15 mouse cellular contexts compared by ENCODE assay signal in the genomic region with DNA sequence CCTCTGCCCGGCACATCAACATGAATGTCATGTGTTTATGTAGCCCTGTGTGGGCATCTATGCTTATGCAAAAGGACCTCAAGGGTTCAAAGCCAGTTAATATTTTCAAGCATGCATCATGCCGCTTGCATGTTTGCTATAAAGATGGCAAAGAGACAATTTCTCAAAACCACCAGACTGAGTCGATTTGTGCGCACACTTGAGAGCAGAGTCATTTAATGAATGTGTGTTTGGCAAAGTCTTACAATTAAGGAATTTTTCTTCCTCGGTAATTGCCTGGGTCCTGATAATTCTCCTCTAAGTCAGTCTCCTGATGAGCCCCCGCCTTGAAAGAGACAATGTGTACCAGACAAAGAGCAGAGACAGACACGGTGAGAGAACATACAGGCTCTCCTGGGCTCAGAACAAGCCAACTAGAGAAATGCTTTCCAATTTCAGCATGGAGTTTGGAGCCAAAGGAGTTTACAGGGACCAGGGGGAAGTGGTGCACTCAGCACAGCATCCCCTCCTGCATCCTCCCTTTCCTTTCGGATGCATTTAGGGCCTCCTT.
DNase-seq lines count a peak whose midpoint lies in the region; ATAC-seq and TF ChIP-seq lines count a peak whose summit lies in the region.
"Had no signal": no experiment of that assay in that cellular context is flagged by ENCODE, and none has a peak within 500 bp of the region (broad histone marks: within the 10 kb centered on the region; RNA-seq: fewer than 3 reads in every experiment).

No protein-coding gene starts in this region.

- H3K27ac ChIP-seq in heart, embryonic 15.5 days, result 0 out of 2 replicates have a peak overlapping the region, but pooled peaks have one; percentile 60
- H3K27ac ChIP-seq in lung, embryonic 15.5 days, result peak overlapping the region; percentile 60
- H3K27ac ChIP-seq in forebrain, postnatal 0 days (ENCODE audit: low read depth, low read length), result no peak overlapping the region
- H3K27ac ChIP-seq: neural tube, embryonic 13.5 days had no signal

- WGBS in heart, embryonic 15.5 days, result 62% methylated on average over 8 of the region's 8 CpGs
- 41% methylated on average over 8 of the region's 8 CpGs for WGBS in lung, embryonic 15.5 days
- 49% methylated on average over 8 of the region's 8 CpGs for WGBS in forebrain, postnatal 0 days

- DNase-seq in heart, postnatal 14 days, result no peak
- DNase-seq in lung, adult 18-20 months, result no peak
- DNase-seq in forebrain, postnatal 0 days, result peak; percentile 22
- peak; percentile 46 for DNase-seq in testis, postnatal 14 days (ENCODE audit: low spot score)
- DNase-seq in urinary bladder, postnatal 14 days (ENCODE audit: low spot score), result no peak
- DNase-seq: adrenal gland, adult 8-10 months; cerebellum, adult 2 months; gastrocnemius, postnatal 25 days; kidney, postnatal 25 days; thymus, postnatal 4 days had no signal

- no peaks in the 10 kb centered on the region for H3K36me3 ChIP-seq in heart, embryonic 15.5 days
- no peaks in the 10 kb centered on the region for H3K36me3 ChIP-seq in lung, embryonic 15.5 days
- no peaks in the 10 kb centered on the region for H3K36me3 ChIP-seq in forebrain, postnatal 0 days (ENCODE audit: insufficient read depth)
- H3K36me3 ChIP-seq: limb, embryonic 15.5 days; neural tube, embryonic 13.5 days had no signal

- no peak for TF ChIP-seq CTCF in forebrain, postnatal 0 days (IDR thresholded peaks at IDR 0.05; ENCODE audit: low read depth)

- no peaks in the 10 kb centered on the region for H3K27me3 ChIP-seq in heart, embryonic 15.5 days
- no peaks in the 10 kb centered on the region for H3K27me3 ChIP-seq in lung, embryonic 15.5 days
- H3K27me3 ChIP-seq in forebrain, postnatal 0 days (ENCODE audit: insufficient read depth, low read length), result no peaks in the 10 kb centered on the region
- H3K27me3 ChIP-seq: limb, embryonic 15.5 days; neural tube, embryonic 13.5 days had no signal

- no peaks in the 10 kb centered on the region for H3K9me3 ChIP-seq in heart, embryonic 15.5 days (replicated peaks)
- H3K9me3 ChIP-seq in lung, embryonic 15.5 days, result no peaks in the 10 kb centered on the region
- H3K9me3 ChIP-seq in forebrain, postnatal 0 days (ENCODE audit: low read length), result no peaks in the 10 kb centered on the region
- H3K9me3 ChIP-seq: G1E; limb, embryonic 15.5 days; neural tube, embryonic 13.5 days had no signal

- peaks cover 15% of the 10 kb centered on the region for H3K4me1 ChIP-seq in heart, embryonic 15.5 days (replicated peaks)
- peaks cover 31% of the 10 kb centered on the region for H3K4me1 ChIP-seq in lung, embryonic 15.5 days
- H3K4me1 ChIP-seq in forebrain, postnatal 0 days (ENCODE audit: insufficient read depth), result no peaks in the 10 kb centered on the region

- H3K4me3 ChIP-seq in heart, embryonic 15.5 days, result no peak overlapping the region
- H3K4me3 ChIP-seq in lung, embryonic 15.5 days, result no peak overlapping the region
- no peak overlapping the region for H3K4me3 ChIP-seq in forebrain, postnatal 0 days (ENCODE audit: low read depth, low read length)
- H3K4me3 ChIP-seq: limb, embryonic 15.5 days; neural tube, embryonic 13.5 days had no signal

- no peak overlapping the region for H3K4me2 ChIP-seq in heart, embryonic 15.5 days
- H3K4me2 ChIP-seq in lung, embryonic 15.5 days, result no peak overlapping the region
- H3K4me2 ChIP-seq in forebrain, postnatal 0 days (ENCODE audit: low read depth), result no peak overlapping the region
- H3K4me2 ChIP-seq: limb, embryonic 15.5 days; neural tube, embryonic 13.5 days had no signal

- intact Hi-C loops in heart, postnatal 14 days (cut with DNase I), result loop anchor here (10.0 kb wide), 1 partner anchor 115 kb away; no protein-coding TSS in a partner anchor

- H3K9ac ChIP-seq in heart, embryonic 15.5 days, result no peak overlapping the region
- no peak overlapping the region for H3K9ac ChIP-seq in lung, embryonic 15.5 days
- H3K9ac ChIP-seq in forebrain, postnatal 0 days, result no peak overlapping the region
- H3K9ac ChIP-seq: limb, embryonic 15.5 days; neural tube, embryonic 13.5 days had no signal

- ATAC-seq in heart, embryonic 15.5 days (replicated peaks; ENCODE audit: insufficient number of reproducible peaks, insufficient read depth, low FRiP score, low read depth), result no peak
- ATAC-seq in lung, embryonic 15.5 days (ENCODE audit: borderline replicate concordance, extremely low read depth, low FRiP score, low TSS enrichment), result no peak
- no peak; the same call in 1 of the 2 replicates for ATAC-seq in forebrain, postnatal 0 days

Comparison
In these comparisons a context has a peak if more than half of its experiments do, and no peak if none do; other contexts are left out.
1. DNase-seq: peak in forebrain, postnatal 0 days (single experiment) and testis, postnatal 14 days (single experiment); none in heart, postnatal 14 days (0 of 2), lung, adult 18-20 months (0 of 2) and urinary bladder, postnatal 14 days (single experiment).